Mouse (Mus musculus) heart, postnatal 0 days (tissue): ENCODE results near the gene Sit1. TPM values are rescaled to one million over a fixed set of nuclear protein-coding genes. Genes with fewer than 3 reads are reported as not detected.

ENCODE experiments used
- ATAC-seq: fragments of 200-750 bp; cut with Nextera tagmentation; 2 replicates; pipeline ENCODE4 v1.8.0; 2017; ENCODE audit warnings: low read depth, moderate number of reproducible peaks, moderate library complexity; ENCODE audit not compliant: insufficient read depth
- DNase-seq: peaks from one replicate; pipeline ENCODE4 v3.0.0-alpha.2; 2016; ENCODE audit warnings: low spot score
- H3K27ac ChIP-seq: fragments of 300-500 bp; sonication (generic); 2 replicates; pipeline ENCODE4 v1.5.1; 2014; ENCODE audit warnings: low read depth, mild to moderate bottlenecking
- H3K27me3 ChIP-seq: fragments of 300-500 bp; sonication (generic); 2 replicates; pipeline ENCODE4 v1.6.1; 2014; ENCODE audit warnings: low read length, mixed read lengths; ENCODE audit not compliant: control insufficient read depth, insufficient read depth
- H3K36me3 ChIP-seq: fragments of 300-500 bp; sonication (generic); replicated peaks from 2 replicates; pipeline ENCODE4 v1.6.1; 2014; ENCODE audit warnings: low read length, mixed read lengths; ENCODE audit not compliant: control insufficient read depth, insufficient read depth
- H3K4me1 ChIP-seq: fragments of 300-500 bp; sonication (generic); 2 replicates; pipeline ENCODE4 v1.6.1; 2014; ENCODE audit warnings: antibody characterized with exemption; ENCODE audit not compliant: control insufficient read depth, insufficient read depth
- H3K4me2 ChIP-seq: fragments of 300-500 bp; sonication (generic); 2 replicates; pipeline ENCODE4 v1.6.1; 2014; ENCODE audit warnings: low read depth, mild to moderate bottlenecking, low read length, moderate library complexity
- H3K4me3 ChIP-seq: fragments of 300-500 bp; sonication (generic); 2 replicates; pipeline ENCODE4 v1.5.1; 2014; ENCODE audit warnings: low read depth, low read length
- H3K9ac ChIP-seq: fragments of 300-500 bp; sonication (generic); replicated peaks from 2 replicates; pipeline ENCODE4 v1.6.1; 2014; ENCODE audit warnings: low read depth, low read length, mixed read lengths
- H3K9me3 ChIP-seq: fragments of 300-500 bp; sonication (generic); replicated peaks from 2 replicates; pipeline ENCODE4 v1.6.1; 2016; ENCODE audit warnings: low read length; ENCODE audit not compliant: control insufficient read depth
- CTCF ChIP-seq: IDR thresholded peaks from 2 replicates; pipeline ENCODE4 v1.5.1; 2016; ENCODE audit warnings: antibody characterized with exemption, control low read depth, low read depth
- EP300 ChIP-seq: IDR thresholded peaks from 2 replicates; pipeline ENCODE4 v1.6.1; 2016; ENCODE audit warnings: antibody characterized with exemption, low read depth
- WGBS: fragments of 180-500 bp; shearing (Covaris S2); extraction: QIAGEN DNeasy Blood & Tissue Kit; methylation state at CpG from one replicate; pipeline ENCODE4 v1.1.7; 2014; 5-methylcytosine and 5-hydroxymethylcytosine counted together
- polyA plus RNA-seq: library from polyadenylated mRNA; unstranded; fragments of >200 nt; fragmentation: Nextera tagmentation; extraction: Ambion mirVana; gene quantifications from 2 replicates; pipeline ENCODE4 v1.2.1, GENCODE M21; 2015
- total RNA-seq: library from RNA; depleted of rRNA; stranded (reverse); fragments of >200 nt; gene quantifications from 2 replicates; pipeline ENCODE4 v1.2.3, GENCODE M21; 2014; ENCODE audit warnings: low replicate concordance

Sit1 gene
- total and polyA plus RNA-seq, 2 experiments from 2014 or later = not detected

GRCm38 (mm10) chr4:43519956-43520355, 36.4 kb upstream of the Sit1 start:
- Histone ChIP-seq H3K27me3 (no peaks in the 10 kb centered on the region), H3K4me1 (peaks cover 32% of the 10 kb centered on the region), H3K4me3 (no peak overlapping the region), H3K9ac (no peak overlapping the region), H3K9me3 (no peaks in the 10 kb centered on the region), H3K4me2 (peak overlapping the region; percentile 51), H3K27ac (peak overlapping the region; percentile 83), H3K36me3 (peaks cover 16% of the 10 kb centered on the region; the same call in 1 of the 2 replicates)
- TF ChIP-seq EP300 = no peak
- no peak for TF ChIP-seq CTCF
- DNase-seq = peak; percentile 73
- WGBS = 11% methylated on average over 6 of the region's 6 CpGs
- peak; percentile 25; the same call in 1 of the 2 replicates for ATAC-seq

GRCm38 (mm10) chr4:43519551-43519950, 36.0 kb upstream of the Sit1 start:
- no peak overlapping the region for H3K4me3 ChIP-seq
- no peak overlapping the region for H3K27ac ChIP-seq
- H3K9me3 ChIP-seq = no peaks in the 10 kb centered on the region
- no peaks in the 10 kb centered on the region for H3K27me3 ChIP-seq
- no peak for DNase-seq
- no peak for ATAC-seq
- H3K4me2 ChIP-seq = peak overlapping the region; percentile 51
- H3K4me1 ChIP-seq = peaks cover 32% of the 10 kb centered on the region
- H3K36me3 ChIP-seq = peaks cover 16% of the 10 kb centered on the region; the same call in 1 of the 2 replicates
- H3K9ac ChIP-seq = no peak overlapping the region
- 37% methylated on average over 10 of the region's 10 CpGs for WGBS
- TF ChIP-seq EP300 = no peak
- TF ChIP-seq CTCF = no peak

- peaks cover 16% of the 10 kb centered on the region; the same call in 1 of the 2 replicates for H3K36me3 ChIP-seq
- H3K4me3 ChIP-seq = no peak overlapping the region
- H3K27me3 ChIP-seq = no peaks in the 10 kb centered on the region
- ATAC-seq = no peak
- H3K4me1 ChIP-seq = peaks cover 10% of the 10 kb centered on the region
- no peak overlapping the region for H3K9ac ChIP-seq
- 58% methylated on average over 11 of the region's 11 CpGs for WGBS
- no peak overlapping the region for H3K4me2 ChIP-seq
- peak; percentile 4 for DNase-seq
- no peaks in the 10 kb centered on the region for H3K9me3 ChIP-seq
- TF ChIP-seq CTCF (no peak), EP300 (no peak)
- H3K27ac ChIP-seq = no peak overlapping the region
Measured at GRCm38 (mm10) chr4:43515764-43516708, 32.5 kb upstream of the Sit1 start.

- H3K36me3 ChIP-seq = peaks cover 12% of the 10 kb centered on the region; the same call in 1 of the 2 replicates
- no peak for DNase-seq
- WGBS = 49% methylated on average over 4 of the region's 4 CpGs
- H3K9me3 ChIP-seq = no peaks in the 10 kb centered on the region
- no peaks in the 10 kb centered on the region for H3K27me3 ChIP-seq
- H3K4me2 ChIP-seq = no peak overlapping the region
- no peak overlapping the region for H3K4me3 ChIP-seq
- TF ChIP-seq EP300 (no peak), CTCF (no peak)
- ATAC-seq = no peak
- no peak overlapping the region for H3K9ac ChIP-seq
- no peak overlapping the region for H3K27ac ChIP-seq
- no peaks in the 10 kb centered on the region for H3K4me1 ChIP-seq
Measured at GRCm38 (mm10) chr4:43513791-43514190, 30.3 kb upstream of the Sit1 start.

- Histone ChIP-seq H3K27me3 (no peaks in the 10 kb centered on the region), H3K4me1 (0 out of 2 replicates have a peak, but pooled peaks cover under 1% of the 10 kb centered on the region), H3K36me3 (0 out of 2 replicates have a peak, but pooled peaks cover 8% of the 10 kb centered on the region), H3K9me3 (no peaks in the 10 kb centered on the region), H3K9ac (no peak overlapping the region), H3K4me3 (no peak overlapping the region), H3K4me2 (no peak overlapping the region), H3K27ac (no peak overlapping the region)
- 83% methylated on average over 4 of the region's 4 CpGs for WGBS
- no peak for TF ChIP-seq CTCF
- no peak for TF ChIP-seq EP300
- no peak for DNase-seq
- no peak for ATAC-seq
Measured at GRCm38 (mm10) chr4:43513300-43513699, 29.8 kb upstream of the Sit1 start.
